ENCODE assay signal across 9 mouse cellular contexts in the genomic region with DNA sequence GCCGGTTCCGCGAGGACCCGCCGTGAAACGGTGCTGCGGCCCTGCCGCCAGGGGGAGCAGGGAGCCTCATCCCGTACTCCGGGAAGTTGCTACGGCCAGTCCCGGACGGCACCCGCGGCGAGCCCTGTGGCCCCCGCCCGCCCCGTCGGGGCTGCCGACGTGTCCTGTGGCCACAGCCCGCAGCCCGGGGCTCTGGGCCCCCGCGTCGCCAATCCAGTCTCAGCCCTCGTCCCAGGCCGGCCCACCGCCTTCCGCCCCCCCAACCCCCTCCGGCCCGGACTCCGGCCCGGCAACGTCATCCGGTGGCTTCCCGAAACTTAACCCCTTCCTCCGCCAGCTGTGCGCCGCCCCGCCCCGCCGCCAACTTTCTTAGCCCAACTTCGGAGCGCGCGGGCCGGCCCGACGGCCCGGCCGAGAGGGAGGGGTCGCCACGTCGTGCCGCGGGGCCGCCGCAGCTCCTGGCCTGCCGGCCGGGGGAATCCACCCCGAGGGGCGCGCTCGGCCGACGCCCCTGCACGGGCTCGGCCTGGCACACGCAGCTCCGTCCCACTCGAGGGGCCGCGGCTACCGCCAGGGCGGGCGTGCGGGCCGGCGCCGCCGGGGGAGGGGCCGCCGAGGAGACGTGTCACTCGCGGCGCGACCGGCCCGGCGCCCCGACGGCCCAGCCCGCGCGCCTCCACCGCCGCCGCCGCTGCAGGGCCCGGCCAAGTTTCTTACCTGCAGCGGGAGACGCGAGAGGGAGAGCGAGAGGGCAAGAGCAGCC. TPM values are rescaled to one million over a fixed set of nuclear protein-coding genes. Genes with fewer than 3 reads are reported as not detected.
DNase-seq lines count a peak whose midpoint lies in the region; ATAC-seq lines count a peak whose summit lies in the region.
"Had no signal": no experiment of that assay in that cellular context is flagged by ENCODE, and none has a peak within 500 bp of the region (broad histone marks: within the 10 kb centered on the region; RNA-seq: fewer than 3 reads in every experiment).

No protein-coding gene starts in this region.

- 0 out of 2 replicates have a peak, but pooled peaks cover 3% of the 10 kb centered on the region for H3K4me1 ChIP-seq in forebrain, embryonic 14.5 days (ENCODE audit: control insufficient read depth, insufficient read depth, low read length)
- no peaks in the 10 kb centered on the region for H3K4me1 ChIP-seq in neural tube, embryonic 14.5 days (ENCODE audit: control insufficient read depth, insufficient read depth, low read length)

- peak overlapping the region; percentile 82 for H3K27ac ChIP-seq in forebrain, embryonic 14.5 days (ENCODE audit: low read depth, low read length)
- peak overlapping the region; percentile 85 for H3K27ac ChIP-seq in neural tube, embryonic 14.5 days (ENCODE audit: low read depth, low read length)

- peak; percentile 63 for DNase-seq in ES-CJ7 (ENCODE audit: low read depth, low spot score)
- peak; percentile 64 for DNase-seq in cerebellum, adult 11 months
- peak; percentile 68 for DNase-seq in forebrain, embryonic 14.5 days (ENCODE audit: low spot score)
- peak; percentile 91 to 92 for DNase-seq in heart, postnatal 10 days
- DNase-seq in kidney, postnatal 4 days: peak; percentile 89 to 93
- peak; percentile 83 to 84 for DNase-seq in lung, adult 18-20 months
- peak; percentile 92 for DNase-seq in testis, postnatal 10 days (ENCODE audit: low spot score)

- no peaks in the 10 kb centered on the region for H3K36me3 ChIP-seq in forebrain, embryonic 14.5 days (ENCODE audit: control insufficient read depth, insufficient read depth, low read length)
- H3K36me3 ChIP-seq in neural tube, embryonic 14.5 days (ENCODE audit: control insufficient read depth, insufficient read depth, low read length): no peaks in the 10 kb centered on the region

- 3% methylated on average over 86 of the region's 107 CpGs for WGBS in forebrain, embryonic 14.5 days
- WGBS in neural tube, embryonic 14.5 days: under 1% methylated on average over 51 of the region's 107 CpGs

- intact Hi-C loops in heart, postnatal 10 days (cut with DNase I): loop anchor here (2.0 to 10.0 kb wide), 4 partner anchors 76 to 260 kb away; a partner anchor contains a TSS

- peak overlapping the region; percentile 74 for H3K9ac ChIP-seq in forebrain, embryonic 14.5 days (ENCODE audit: low read length)
- peak overlapping the region; percentile 76 for H3K9ac ChIP-seq in neural tube, embryonic 14.5 days (replicated peaks; ENCODE audit: low read depth, low read length)

- H3K4me2 ChIP-seq in forebrain, embryonic 14.5 days (ENCODE audit: low read length): peak overlapping the region; percentile 69
- peak overlapping the region; percentile 54 for H3K4me2 ChIP-seq in neural tube, embryonic 14.5 days (ENCODE audit: low read depth, low read length)

- H3K4me3 ChIP-seq in forebrain, embryonic 14.5 days (ENCODE audit: low read depth, low read length): peak overlapping the region; percentile 81
- H3K4me3 ChIP-seq in neural tube, embryonic 14.5 days (ENCODE audit: low read depth, low read length): peak overlapping the region; percentile 86

- H3K27me3 ChIP-seq in forebrain, embryonic 14.5 days (replicated peaks; ENCODE audit: control insufficient read depth, insufficient read depth, low read length): no peaks in the 10 kb centered on the region
- no peaks in the 10 kb centered on the region for H3K27me3 ChIP-seq in neural tube, embryonic 14.5 days (ENCODE audit: control insufficient read depth, insufficient read depth, low read length)

- ATAC-seq in forebrain, embryonic 14.5 days: peak; percentile 21
- peak; percentile 50 for ATAC-seq in neural tube, embryonic 14.5 days (ENCODE audit: low read depth)

- H3K9me3 ChIP-seq in forebrain, embryonic 14.5 days (replicated peaks; ENCODE audit: control insufficient read depth, low read length): no peaks in the 10 kb centered on the region
- H3K9me3 ChIP-seq in neural tube, embryonic 14.5 days (ENCODE audit: control insufficient read depth, low read length): no peaks in the 10 kb centered on the region

RNA-seq across cellular contexts. Expression of a gene that starts 0.6 kb away (rescaled TPM):
- polyA plus RNA-seq in forebrain, embryonic 14.5 days (2014; fragmentation: Nextera tagmentation; extraction: Ambion mirVana): 15.1 and 15.8 TPM in 2 replicates
- 100 to 1,000 TPM; 147 to 160 TPM for total RNA-seq in heart, postnatal 10 days (2021)
- polyA plus RNA-seq in neural tube, embryonic 14.5 days (2014; fragmentation: Nextera tagmentation; extraction: Ambion mirVana): 32.7 and 46.0 TPM in 2 replicates

RNA-seq across cellular contexts. Expression of a gene that starts 22.4 kb away (rescaled TPM):
- polyA plus RNA-seq in forebrain, embryonic 14.5 days (2014; fragmentation: Nextera tagmentation; extraction: Ambion mirVana): not detected in 2 replicates
- total RNA-seq in heart, postnatal 10 days (2021): not detected
- not detected in 2 replicates for polyA plus RNA-seq in neural tube, embryonic 14.5 days (2014; fragmentation: Nextera tagmentation; extraction: Ambion mirVana)
- total RNA-seq: layer of hippocampus, postnatal 14 days had no signal

Comparison
In these comparisons a context has a peak if more than half of its experiments do, and no peak if none do; other contexts are left out.
1. Peak in every context shown above with its lines: DNase-seq, ATAC-seq, H3K4me3 ChIP-seq and H3K27ac ChIP-seq.